9 mouse cellular contexts compared by ENCODE assay signal in genomic region chr1:159234496-159234895, GRCm38 (mm10). TPM values are rescaled to one million over a fixed set of nuclear protein-coding genes. Genes with fewer than 3 reads are reported as not detected.
DNase-seq lines count a peak whose midpoint lies in the region; ATAC-seq lines count a peak whose summit lies in the region.
"Had no signal": no experiment of that assay in that cellular context is flagged by ENCODE, and none has a peak within 500 bp of the region (broad histone marks: within the 10 kb centered on the region; RNA-seq: fewer than 3 reads in every experiment).

No protein-coding gene starts in this region.

- H3K4me3 ChIP-seq in forebrain, embryonic 10.5 days = peak overlapping the region; percentile 81; the same call in 1 of the 2 replicates
- H3K4me3 ChIP-seq in liver, embryonic 16.5 days (ENCODE audit: low read depth, low read length) = peak overlapping the region; percentile 85

- no peak overlapping the region for H3K27ac ChIP-seq in forebrain, embryonic 10.5 days
- H3K27ac ChIP-seq in liver, embryonic 16.5 days (ENCODE audit: low read length) = peak overlapping the region; percentile 82

- H3K9me3 ChIP-seq in forebrain, embryonic 10.5 days = no peaks in the 10 kb centered on the region
- no peaks in the 10 kb centered on the region for H3K9me3 ChIP-seq in liver, embryonic 16.5 days (replicated peaks; ENCODE audit: control insufficient read depth, low read length)

- WGBS in forebrain, embryonic 10.5 days = 69% methylated on average over 2 of the region's 2 CpGs
- WGBS in liver, embryonic 16.5 days (ENCODE audit: insufficient replicate concordance) = 14% methylated on average over 2 of the region's 2 CpGs

- peak; percentile 15 for DNase-seq in kidney, adult 9 months
- DNase-seq in kidney, postnatal 25 days = no peak
- peak; percentile 37 for DNase-seq in NIH3T3 (ENCODE audit: low read depth)
- no peak for DNase-seq in forebrain, embryonic 10.5 days (ENCODE audit: extremely low spot score, low spot score)
- no peak for DNase-seq in ovary, postnatal 10 days (ENCODE audit: low spot score)
- no peak for DNase-seq in layer of hippocampus, adult 9-11 months
- DNase-seq in gastrocnemius, adult 8-10 months (ENCODE audit: low spot score in 2 of 2) = no peak
- DNase-seq: heart, postnatal 4 days had no signal

- peak; percentile 60 for ATAC-seq in liver, embryonic 16.5 days (ENCODE audit: low read depth)

- H3K36me3 ChIP-seq in forebrain, embryonic 10.5 days (replicated peaks) = peaks cover 5% of the 10 kb centered on the region; the same call in 1 of the 2 replicates
- H3K36me3 ChIP-seq in liver, embryonic 16.5 days (ENCODE audit: control insufficient read depth, insufficient read depth) = no peaks in the 10 kb centered on the region

- H3K9ac ChIP-seq in liver, embryonic 16.5 days (ENCODE audit: low read depth, low read length) = peak overlapping the region; percentile 47

- H3K4me1 ChIP-seq in forebrain, embryonic 10.5 days = peaks cover 21% of the 10 kb centered on the region
- H3K4me1 ChIP-seq in liver, embryonic 16.5 days (ENCODE audit: control insufficient read depth, low read depth, low read length) = peaks cover 37% of the 10 kb centered on the region

- no peaks in the 10 kb centered on the region for H3K27me3 ChIP-seq in forebrain, embryonic 10.5 days (ENCODE audit: poor library complexity, severe bottlenecking)
- no peaks in the 10 kb centered on the region for H3K27me3 ChIP-seq in liver, embryonic 16.5 days (ENCODE audit: control insufficient read depth, insufficient read depth, low read depth, low read length)

- H3K4me2 ChIP-seq in liver, embryonic 16.5 days (ENCODE audit: low read depth, low read length) = peak overlapping the region; percentile 58

RNA-seq across cellular contexts. Expression of gene Cop1, which starts 2.4 kb away (rescaled TPM):
- polyA plus RNA-seq in forebrain, embryonic 10.5 days (2016; fragmentation: Nextera tagmentation; extraction: Ambion mirVana) = 17.2 and 21.5 TPM in 2 replicates
- polyA plus RNA-seq in liver, embryonic 16.5 days (2015; fragmentation: Nextera tagmentation; extraction: Ambion mirVana) = 8.0 and 8.8 TPM in 2 replicates
- 100 to 1,000 TPM; 128 to 158 (median 140) TPM for total RNA-seq in gastrocnemius, adult 8-10 months (2022)

Comparison
In these comparisons a context has a peak if more than half of its experiments do, and no peak if none do; other contexts are left out.
1. DNase-seq: peak in kidney, adult 9 months (single experiment) and NIH3T3 (single experiment); none in kidney, postnatal 25 days (0 of 2), forebrain, embryonic 10.5 days (single experiment), ovary, postnatal 10 days (single experiment), layer of hippocampus, adult 9-11 months (single experiment) and gastrocnemius, adult 8-10 months (0 of 2).